14 mouse cellular contexts compared by ENCODE assay signal in genomic region chr13:94298401-94298800, GRCm38 (mm10). TPM values are rescaled to one million over a fixed set of nuclear protein-coding genes. Genes with fewer than 3 reads are reported as not detected.
DNase-seq lines count a peak whose midpoint lies in the region; ATAC-seq and TF ChIP-seq lines count a peak whose summit lies in the region.
"Had no signal": no experiment of that assay in that cellular context is flagged by ENCODE, and none has a peak within 500 bp of the region (broad histone marks: within the 10 kb centered on the region; RNA-seq: fewer than 3 reads in every experiment).

No protein-coding gene starts in this region.

- no peaks in the 10 kb centered on the region for H3K36me3 ChIP-seq in kidney, adult 2 months (ENCODE audit: control insufficient read depth, insufficient read depth, low read length)
- no peaks in the 10 kb centered on the region for H3K36me3 ChIP-seq in kidney, embryonic 14.5 days (ENCODE audit: control insufficient read depth, insufficient read depth, low read length)
- H3K36me3 ChIP-seq: embryonic facial prominence, embryonic 13.5 days; heart, embryonic 15.5 days; limb, embryonic 12.5 days; stomach, embryonic 15.5 days had no signal

- no peak for TF ChIP-seq CTCF in kidney, adult 2 months (conservative IDR thresholded peaks at IDR 0.05; ENCODE audit: insufficient read depth, insufficient read length, low read depth, low read length)

- no peak for TF ChIP-seq POLR2A in kidney, adult 2 months (IDR thresholded peaks at IDR 0.05; ENCODE audit: low read depth, low read length)

- no peak overlapping the region for H3K27ac ChIP-seq in kidney, adult 2 months (ENCODE audit: insufficient read depth, low read depth, low read length)
- H3K27ac ChIP-seq in kidney, embryonic 14.5 days (ENCODE audit: low read depth, low read length) = no peak overlapping the region
- H3K27ac ChIP-seq: embryonic facial prominence, embryonic 13.5 days; heart, embryonic 15.5 days; limb, embryonic 12.5 days; stomach, embryonic 15.5 days had no signal

- no peaks in the 10 kb centered on the region for H3K27me3 ChIP-seq in kidney, adult 2 months (replicated peaks; ENCODE audit: control insufficient read depth, insufficient read depth, low read length)
- no peaks in the 10 kb centered on the region for H3K27me3 ChIP-seq in kidney, embryonic 14.5 days (ENCODE audit: control insufficient read depth, insufficient read depth, low read length)
- H3K27me3 ChIP-seq: embryonic facial prominence, embryonic 13.5 days; heart, embryonic 15.5 days; limb, embryonic 12.5 days; stomach, embryonic 15.5 days had no signal

- peak; percentile 14 for DNase-seq in kidney, adult 2 months
- DNase-seq in adrenal gland, postnatal 10 days = peak; percentile 73
- peak; percentile 9 to 11 for DNase-seq in heart, postnatal 14 days
- DNase-seq in monocyte, adult 2 months (ENCODE audit: low read depth in 1 of 2, low spot score in 2 of 2) = peak; percentile 41 to 48
- no peak for DNase-seq in natural killer cell, adult 2 months (ENCODE audit: low spot score in 2 of 2)
- DNase-seq in cerebellum, adult 11-12 months = no peak
- DNase-seq in cerebellum, postnatal 14 days = no peak
- DNase-seq: kidney, adult 9 months; midbrain, embryonic 14.5 days had no signal

- no peaks in the 10 kb centered on the region for H3K9me3 ChIP-seq in kidney, embryonic 14.5 days (ENCODE audit: control insufficient read depth, low read length)
- H3K9me3 ChIP-seq: embryonic facial prominence, embryonic 13.5 days; heart, embryonic 15.5 days; limb, embryonic 12.5 days; stomach, embryonic 15.5 days had no signal

- H3K4me2 ChIP-seq in kidney, embryonic 14.5 days (replicated peaks; ENCODE audit: low read depth, low read length) = no peak overlapping the region
- H3K4me2 ChIP-seq: embryonic facial prominence, embryonic 13.5 days; heart, embryonic 15.5 days; limb, embryonic 12.5 days; stomach, embryonic 15.5 days had no signal

- ATAC-seq in kidney, embryonic 14.5 days (ENCODE audit: low FRiP score, low TSS enrichment) = no peak

- no peak overlapping the region for H3K4me3 ChIP-seq in kidney, adult 2 months (ENCODE audit: insufficient read depth, low read depth, low read length)
- H3K4me3 ChIP-seq in kidney, embryonic 14.5 days (ENCODE audit: low read length) = no peak overlapping the region
- H3K4me3 ChIP-seq: embryonic facial prominence, embryonic 13.5 days; heart, embryonic 15.5 days; limb, embryonic 12.5 days; stomach, embryonic 15.5 days had no signal

- intact Hi-C loops in heart, postnatal 14 days (cut with DNase I) = no loop called here

- WGBS in kidney, adult 2 months = 75% methylated on average over 4 of the region's 4 CpGs
- 80% methylated on average over 4 of the region's 4 CpGs for WGBS in kidney, embryonic 14.5 days

- H3K4me1 ChIP-seq in kidney, adult 2 months (ENCODE audit: control insufficient read depth, insufficient read depth, low read length) = no peaks in the 10 kb centered on the region
- no peaks in the 10 kb centered on the region for H3K4me1 ChIP-seq in kidney, embryonic 14.5 days (ENCODE audit: control insufficient read depth, insufficient read depth, low read length)
- H3K4me1 ChIP-seq: embryonic facial prominence, embryonic 13.5 days; heart, embryonic 15.5 days; limb, embryonic 12.5 days; stomach, embryonic 15.5 days had no signal

- no peak overlapping the region for H3K9ac ChIP-seq in kidney, embryonic 14.5 days (ENCODE audit: low read depth, low read length)
- H3K9ac ChIP-seq: embryonic facial prominence, embryonic 13.5 days; heart, embryonic 15.5 days; limb, embryonic 12.5 days; stomach, embryonic 15.5 days had no signal

RNA-seq across cellular contexts. Expression of gene Scamp1, which starts 12.7 kb away (rescaled TPM):
- polyA plus RNA-seq in kidney, adult 2 months (2012; rRNA removed) = 21.3 and 22.3 TPM in 2 replicates
- polyA plus RNA-seq in kidney, embryonic 14.5 days (2014; fragmentation: Nextera tagmentation; extraction: Ambion mirVana) = 17.7 and 34.4 TPM in 2 replicates
- 10 to 100 TPM; 39.2 to 45.3 TPM for total RNA-seq in adrenal gland, postnatal 10 days (2021)
- total RNA-seq in heart, postnatal 14 days (2021) = 10 to 100 TPM; 31.2 to 31.8 TPM

Comparison
In these comparisons a context has a peak if more than half of its experiments do, and no peak if none do; other contexts are left out.
1. DNase-seq: peak in kidney, adult 2 months (single experiment), adrenal gland, postnatal 10 days (single experiment), heart, postnatal 14 days (2 of 2) and monocyte, adult 2 months (2 of 2); none in natural killer cell, adult 2 months (0 of 2), cerebellum, adult 11-12 months (single experiment) and cerebellum, postnatal 14 days (0 of 2).